Comparison of ENCODE assay signal across 8 mouse cellular contexts in the genomic region with DNA sequence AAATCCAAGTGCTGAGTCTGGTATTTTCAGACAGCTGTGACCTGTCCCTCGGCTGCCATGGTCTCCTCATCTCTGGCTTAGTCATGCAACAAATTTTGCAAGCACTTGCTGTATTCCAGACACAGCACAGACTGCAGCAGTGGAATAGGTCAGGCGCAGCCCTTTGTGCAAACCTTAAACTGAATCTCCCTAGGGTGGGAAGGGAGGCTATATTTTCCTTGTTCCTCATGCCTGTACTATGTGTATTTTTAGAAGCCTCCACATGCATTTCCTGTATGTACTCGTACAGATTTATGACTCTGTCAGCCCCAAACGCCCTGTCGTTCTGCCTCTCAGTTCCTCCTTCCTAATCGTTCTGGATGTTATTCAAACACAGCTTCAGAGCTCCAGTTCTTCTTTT.
DNase-seq lines count a peak whose midpoint lies in the region; ATAC-seq and TF ChIP-seq lines count a peak whose summit lies in the region.

No protein-coding gene starts in this region.

- H3K4me3 ChIP-seq in embryonic facial prominence, embryonic 14.5 days (ENCODE audit: low read depth, low read length): no peak overlapping the region
- H3K4me3 ChIP-seq in embryonic facial prominence, embryonic 10.5 days: no peak overlapping the region
- no peak overlapping the region for H3K4me3 ChIP-seq in CH12.LX (replicated peaks in 1 of 3; ENCODE audit: low read depth in 2 of 3, low read length in 2 of 3, poor library complexity in 1 of 3)
- no peak overlapping the region for H3K4me3 ChIP-seq in kidney, embryonic 14.5 days (ENCODE audit: low read length)

- no peaks in the 10 kb centered on the region for H3K36me3 ChIP-seq in embryonic facial prominence, embryonic 14.5 days (ENCODE audit: control insufficient read depth, insufficient read depth, low read length)
- no peaks in the 10 kb centered on the region for H3K36me3 ChIP-seq in embryonic facial prominence, embryonic 10.5 days (replicated peaks)
- H3K36me3 ChIP-seq in CH12.LX (replicated peaks in 1 of 2; ENCODE audit: control insufficient read depth in 1 of 2, insufficient read depth in 1 of 2, low read length in 1 of 2): no peaks in the 10 kb centered on the region
- no peaks in the 10 kb centered on the region for H3K36me3 ChIP-seq in kidney, embryonic 14.5 days (ENCODE audit: control insufficient read depth, insufficient read depth, low read length)

- in situ Hi-C loops in CH12.LX (cut with MboI; ENCODE audit: low pct_ligation_motif_present, low pct_unique_long_range_greater_than_20kb, low sequenced_read_pairs): no loop called here

- peak; percentile 67 for DNase-seq in embryonic facial prominence, embryonic 14.5 days (ENCODE audit: low spot score)
- DNase-seq in embryonic facial prominence, embryonic 10.5 days (ENCODE audit: low spot score): no peak
- DNase-seq in CH12.LX (ENCODE audit: extremely low read depth): peak; percentile 56
- DNase-seq in heart, adult 11 months: peak; percentile 98
- peak; percentile 48 for DNase-seq in lung, postnatal 14 days
- no peak for DNase-seq in thymus, postnatal 4 days
- DNase-seq in thymus, postnatal 10 days (ENCODE audit: low spot score in 2 of 2): no peak

- no peak for TF ChIP-seq POLR2A in CH12.LX (IDR thresholded peaks at IDR 0.05; ENCODE audit: low read depth, low read length)

- H3K4me2 ChIP-seq in embryonic facial prominence, embryonic 14.5 days (ENCODE audit: low read depth, low read length): peak overlapping the region; percentile 18; the same call in 1 of the 2 replicates
- peak overlapping the region; percentile 29 for H3K4me2 ChIP-seq in CH12.LX (ENCODE audit: insufficient read depth, low read depth, poor library complexity, severe bottlenecking)
- peak overlapping the region; percentile 1; the same call in 1 of the 2 replicates for H3K4me2 ChIP-seq in kidney, embryonic 14.5 days (replicated peaks; ENCODE audit: low read depth, low read length)

- no peak overlapping the region for H3K9ac ChIP-seq in embryonic facial prominence, embryonic 14.5 days (ENCODE audit: low read depth, low read length)
- no peak overlapping the region for H3K9ac ChIP-seq in CH12.LX (ENCODE audit: insufficient read depth, low read depth)
- H3K9ac ChIP-seq in kidney, embryonic 14.5 days (ENCODE audit: low read depth, low read length): no peak overlapping the region

- 24% methylated on average over 6 of the region's 6 CpGs for WGBS in embryonic facial prominence, embryonic 14.5 days
- 65% methylated on average over 6 of the region's 6 CpGs for WGBS in embryonic facial prominence, embryonic 10.5 days
- 10% methylated on average over 6 of the region's 6 CpGs for WGBS in kidney, embryonic 14.5 days

- no peak for TF ChIP-seq RAD21 in CH12.LX (IDR thresholded peaks at IDR 0.05; ENCODE audit: low read depth, low read length)

- no peak for TF ChIP-seq EP300 in CH12.LX (IDR thresholded peaks at IDR 0.05; ENCODE audit: low read length)

- TF ChIP-seq CTCF in CH12.LX (conservative IDR thresholded peaks at IDR 0.05 in 1 of 2, IDR thresholded peaks at IDR 0.05 in 1 of 2; ENCODE audit: low read depth in 2 of 2, low read length in 2 of 2): no peak

- H3K4me1 ChIP-seq in embryonic facial prominence, embryonic 14.5 days (ENCODE audit: control insufficient read depth, insufficient read depth, low read length): peaks cover 42% of the 10 kb centered on the region
- peaks cover 43% of the 10 kb centered on the region for H3K4me1 ChIP-seq in embryonic facial prominence, embryonic 10.5 days
- H3K4me1 ChIP-seq in CH12.LX (ENCODE audit: control insufficient read depth in 1 of 2, insufficient read depth in 2 of 2): peaks cover 4 to 14% of the 10 kb centered on the region in 2 experiments; a peak in 2 of 4 replicates
- H3K4me1 ChIP-seq in kidney, embryonic 14.5 days (ENCODE audit: control insufficient read depth, insufficient read depth, low read length): peaks cover 21% of the 10 kb centered on the region

- H3K9me3 ChIP-seq in embryonic facial prominence, embryonic 14.5 days (ENCODE audit: control insufficient read depth, low read length): no peaks in the 10 kb centered on the region
- no peaks in the 10 kb centered on the region for H3K9me3 ChIP-seq in embryonic facial prominence, embryonic 10.5 days
- H3K9me3 ChIP-seq in CH12.LX (replicated peaks; ENCODE audit: low read length): no peaks in the 10 kb centered on the region
- no peaks in the 10 kb centered on the region for H3K9me3 ChIP-seq in kidney, embryonic 14.5 days (ENCODE audit: control insufficient read depth, low read length)

- dilution Hi-C loops in CH12.LX (cut with MboI; ENCODE audit: extremely low pct_ligation_motif_present, extremely low pct_unique_long_range_greater_than_20kb, low sequenced_read_pairs): no loop called here

- H3K27ac ChIP-seq in embryonic facial prominence, embryonic 14.5 days (replicated peaks; ENCODE audit: low read depth, low read length): no peak overlapping the region; the same call in 1 of the 2 replicates
- no peak overlapping the region for H3K27ac ChIP-seq in embryonic facial prominence, embryonic 10.5 days (replicated peaks)
- H3K27ac ChIP-seq in CH12.LX (ENCODE audit: insufficient read depth, low read depth): no peak overlapping the region
- peak overlapping the region; percentile 65; the same call in 1 of the 2 replicates for H3K27ac ChIP-seq in kidney, embryonic 14.5 days (ENCODE audit: low read depth, low read length)

- H3K27me3 ChIP-seq in embryonic facial prominence, embryonic 14.5 days (replicated peaks; ENCODE audit: control insufficient read depth, insufficient read depth, low read length): no peaks in the 10 kb centered on the region
- H3K27me3 ChIP-seq in embryonic facial prominence, embryonic 10.5 days (replicated peaks; ENCODE audit: low read depth, poor library complexity, severe bottlenecking): no peaks in the 10 kb centered on the region
- H3K27me3 ChIP-seq in CH12.LX (replicated peaks): no peaks in the 10 kb centered on the region
- H3K27me3 ChIP-seq in kidney, embryonic 14.5 days (ENCODE audit: control insufficient read depth, insufficient read depth, low read length): no peaks in the 10 kb centered on the region

- peak; percentile 78 for ATAC-seq in embryonic facial prominence, embryonic 14.5 days (ENCODE audit: low read depth)
- peak; percentile 91 for ATAC-seq in kidney, embryonic 14.5 days (ENCODE audit: low FRiP score, low TSS enrichment)

- H3K79me2 ChIP-seq in CH12.LX (replicated peaks; ENCODE audit: control insufficient read depth, extremely low read depth, insufficient read depth, poor library complexity, severe bottlenecking): no peaks in the 10 kb centered on the region

TF ChIP-seq in CH12.LX, 34 proteins besides CTCF, POLR2A, EP300 and RAD21:
- no peak for TF ChIP-seq ZKSCAN1 (IDR thresholded peaks at IDR 0.05; ENCODE audit: borderline replicate concordance, low read depth, low read length)
- TF ChIP-seq KAT2A (IDR thresholded peaks at IDR 0.05; ENCODE audit: insufficient replicate concordance, low read length): no peak
- peak; percentile 37; the same call in 1 of the 2 replicates for TF ChIP-seq IRF4 (IDR thresholded peaks at IDR 0.05; ENCODE audit: low read depth, low read length)
- TF ChIP-seq JUND (conservative IDR thresholded peaks at IDR 0.05; ENCODE audit: low read depth, low read length): no peak
- no peak for TF ChIP-seq POLR2AphosphoS2 (IDR thresholded peaks at IDR 0.05; ENCODE audit: low read depth, low read length)
- TF ChIP-seq CHD1 (IDR thresholded peaks at IDR 0.05; ENCODE audit: low read depth, low read length): no peak
- TF ChIP-seq CHD2 (IDR thresholded peaks at IDR 0.05; ENCODE audit: low read length): no peak
- no peak for TF ChIP-seq ETS1 (conservative IDR thresholded peaks at IDR 0.05; ENCODE audit: low read depth, low read length)
- no peak for TF ChIP-seq GABPA (IDR thresholded peaks at IDR 0.05; ENCODE audit: insufficient replicate concordance, low read depth, low read length)
- TF ChIP-seq MEF2A (IDR thresholded peaks at IDR 0.05; ENCODE audit: borderline replicate concordance, low read depth, low read length): peak; percentile 58; the same call in 1 of the 2 replicates
- TF ChIP-seq MAZ (IDR thresholded peaks at IDR 0.05; ENCODE audit: low read depth, low read length): no peak

Comparison
In these comparisons a context has a peak if more than half of its experiments do, and no peak if none do; other contexts are left out.
1. DNase-seq: peak in embryonic facial prominence, embryonic 14.5 days (single experiment), CH12.LX (single experiment), heart, adult 11 months (single experiment) and lung, postnatal 14 days (single experiment); none in embryonic facial prominence, embryonic 10.5 days (single experiment), thymus, postnatal 4 days (single experiment) and thymus, postnatal 10 days (0 of 2).
2. Peak in every context shown above with its lines, with median percentiles within 50 percentile points of each other: H3K4me2 ChIP-seq.